Mouse (Mus musculus) ES-E14 (cell line): ENCODE data around the gene Arhgap44.

Source experiments
- CHD2 ChIP-seq: IDR thresholded peaks from 2 replicates; pipeline ENCODE4 v1.6.1; 2014; ENCODE audit warnings: mild to moderate bottlenecking, low read depth, low read length, inconsistent platforms
- HCFC1 ChIP-seq: IDR thresholded peaks from 2 replicates; pipeline ENCODE4 v1.6.1; 2012; ENCODE audit warnings: low read length, inconsistent platforms, borderline replicate concordance; ENCODE audit not compliant: insufficient read depth
- MAFK ChIP-seq: IDR thresholded peaks from 2 replicates; pipeline ENCODE4 v1.6.1; 2014; ENCODE audit warnings: mild to moderate bottlenecking, low read depth, low read length, inconsistent platforms; ENCODE audit not compliant: insufficient read depth
- ZC3H11A ChIP-seq: IDR thresholded peaks from 2 replicates; pipeline ENCODE4 v1.6.1; 2012; ENCODE audit warnings: low read depth, mild to moderate bottlenecking, inconsistent platforms, low read length, borderline replicate concordance

GRCm38 (mm10) chr11:64979489-64979845 lies 183.3 kb downstream of the Arhgap44 start:
- TF ChIP-seq CHD2 (no peak), ZC3H11A (no peak), HCFC1 (no peak), MAFK (no peak)
